In genomic region chr5:147826091-147826490, GRCm38 (mm10) we compare ENCODE assay signal across 10 mouse cellular contexts. TPM values are rescaled to one million over a fixed set of nuclear protein-coding genes. Genes with fewer than 3 reads are reported as not detected.
DNase-seq lines count a peak whose midpoint lies in the region; ATAC-seq lines count a peak whose summit lies in the region.
"Had no signal": no experiment of that assay in that cellular context is flagged by ENCODE, and none has a peak within 500 bp of the region (broad histone marks: within the 10 kb centered on the region; RNA-seq: fewer than 3 reads in every experiment).

No protein-coding gene starts in this region.

- 0 out of 2 replicates have a peak, but pooled peaks cover 9% of the 10 kb centered on the region for H3K4me1 ChIP-seq in hindbrain, embryonic 13.5 days (replicated peaks)
- H3K4me1 ChIP-seq in hindbrain, embryonic 12.5 days = no peaks in the 10 kb centered on the region
- no peaks in the 10 kb centered on the region for H3K4me1 ChIP-seq in neural tube, embryonic 13.5 days (replicated peaks)
- peaks cover 9% of the 10 kb centered on the region; the same call in 1 of the 2 replicates for H3K4me1 ChIP-seq in intestine, embryonic 15.5 days (replicated peaks)

- H3K27me3 ChIP-seq in hindbrain, embryonic 13.5 days = no peaks in the 10 kb centered on the region
- no peaks in the 10 kb centered on the region for H3K27me3 ChIP-seq in hindbrain, embryonic 12.5 days
- H3K27me3 ChIP-seq in neural tube, embryonic 13.5 days = no peaks in the 10 kb centered on the region
- no peaks in the 10 kb centered on the region for H3K27me3 ChIP-seq in intestine, embryonic 15.5 days (replicated peaks)

- H3K27ac ChIP-seq in hindbrain, embryonic 13.5 days = no peak overlapping the region
- no peak overlapping the region for H3K27ac ChIP-seq in hindbrain, embryonic 12.5 days
- H3K27ac ChIP-seq in neural tube, embryonic 13.5 days (replicated peaks) = no peak overlapping the region
- peak overlapping the region; percentile 28; the same call in 1 of the 2 replicates for H3K27ac ChIP-seq in intestine, embryonic 15.5 days
- H3K27ac ChIP-seq: left cerebral cortex, adult 2 months had no signal

- H3K9ac ChIP-seq in hindbrain, embryonic 13.5 days = peak overlapping the region; percentile 19; the same call in 1 of the 2 replicates
- no peak overlapping the region for H3K9ac ChIP-seq in hindbrain, embryonic 12.5 days
- H3K9ac ChIP-seq in neural tube, embryonic 13.5 days = no peak overlapping the region
- H3K9ac ChIP-seq in intestine, embryonic 15.5 days = no peak overlapping the region

- no peak overlapping the region for H3K4me3 ChIP-seq in hindbrain, embryonic 13.5 days
- H3K4me3 ChIP-seq in hindbrain, embryonic 12.5 days = no peak overlapping the region
- no peak overlapping the region for H3K4me3 ChIP-seq in neural tube, embryonic 13.5 days
- no peak overlapping the region for H3K4me3 ChIP-seq in intestine, embryonic 15.5 days (replicated peaks)
- H3K4me3 ChIP-seq: erythroblast, embryonic 14.5 days; left cerebral cortex, adult 2 months had no signal

- ATAC-seq in hindbrain, embryonic 13.5 days (ENCODE audit: low FRiP score) = no peak
- ATAC-seq in hindbrain, embryonic 12.5 days (ENCODE audit: low FRiP score) = no peak
- no peak for ATAC-seq in neural tube, embryonic 13.5 days (ENCODE audit: low read depth)
- no peak for ATAC-seq in intestine, embryonic 15.5 days

- H3K36me3 ChIP-seq in hindbrain, embryonic 13.5 days = no peaks in the 10 kb centered on the region
- H3K36me3 ChIP-seq in hindbrain, embryonic 12.5 days = no peaks in the 10 kb centered on the region
- H3K36me3 ChIP-seq in neural tube, embryonic 13.5 days = no peaks in the 10 kb centered on the region
- H3K36me3 ChIP-seq in intestine, embryonic 15.5 days = no peaks in the 10 kb centered on the region

- H3K4me2 ChIP-seq in hindbrain, embryonic 13.5 days = no peak overlapping the region
- no peak overlapping the region for H3K4me2 ChIP-seq in hindbrain, embryonic 12.5 days (replicated peaks)
- H3K4me2 ChIP-seq in neural tube, embryonic 13.5 days = peak overlapping the region; percentile 24
- H3K4me2 ChIP-seq in intestine, embryonic 15.5 days (replicated peaks) = peak overlapping the region; percentile 40

- WGBS in hindbrain, embryonic 13.5 days = 67% methylated on average over 9 of the region's 9 CpGs
- 56% methylated on average over 9 of the region's 9 CpGs for WGBS in hindbrain, embryonic 12.5 days
- WGBS in neural tube, embryonic 13.5 days = 65% methylated on average over 9 of the region's 9 CpGs
- 37% methylated on average over 9 of the region's 9 CpGs for WGBS in intestine, embryonic 15.5 days

- no peaks in the 10 kb centered on the region for H3K9me3 ChIP-seq in hindbrain, embryonic 13.5 days
- no peaks in the 10 kb centered on the region for H3K9me3 ChIP-seq in hindbrain, embryonic 12.5 days (replicated peaks)
- H3K9me3 ChIP-seq in neural tube, embryonic 13.5 days = no peaks in the 10 kb centered on the region
- H3K9me3 ChIP-seq in intestine, embryonic 15.5 days = no peaks in the 10 kb centered on the region

- no peak for DNase-seq in neural tube, embryonic 10.5 days (ENCODE audit: extremely low spot score, low spot score)
- DNase-seq in testis, postnatal 10 days (ENCODE audit: low spot score) = peak; percentile 43
- no peak for DNase-seq in cerebellum, adult 18-20 months
- no peak for DNase-seq in thymus, postnatal 25 days

RNA-seq across cellular contexts. Expression of gene Pomp, which starts 34.2 kb away (rescaled TPM):
- polyA plus RNA-seq in hindbrain, embryonic 13.5 days (2015; fragmentation: Nextera tagmentation; extraction: Ambion mirVana) = 532 and 548 TPM in 2 replicates
- 469 and 476 TPM in 2 replicates for polyA plus RNA-seq in hindbrain, embryonic 12.5 days (2016; fragmentation: Nextera tagmentation; extraction: Ambion mirVana)
- 514 and 540 TPM in 2 replicates for polyA plus RNA-seq in neural tube, embryonic 13.5 days (2015; fragmentation: Nextera tagmentation; extraction: Ambion mirVana)
- 424 and 470 TPM in 2 replicates for polyA plus RNA-seq in intestine, embryonic 15.5 days (2015; fragmentation: Nextera tagmentation; extraction: Ambion mirVana)

Comparison
In these comparisons a context has a peak if more than half of its experiments do, and no peak if none do; other contexts are left out.
1. H3K4me2 ChIP-seq: peak in neural tube, embryonic 13.5 days (single experiment) and intestine, embryonic 15.5 days (single experiment); none in hindbrain, embryonic 13.5 days (single experiment) and hindbrain, embryonic 12.5 days (single experiment).